Mouse (Mus musculus) right cerebral cortex, postnatal 10 days (tissue): ENCODE measurements around the gene Auts2.
A peak's percentile ranks its signal among the peaks of the same experiment; 100 is the strongest.

ENCODE experiments used
- DNase-seq, 2 experiments: peaks; one replicate each; pipeline ENCODE4 v3.0.0; 2021; ENCODE audit warnings: low spot score in 2 of 2

Auts2 gene

DNA sequence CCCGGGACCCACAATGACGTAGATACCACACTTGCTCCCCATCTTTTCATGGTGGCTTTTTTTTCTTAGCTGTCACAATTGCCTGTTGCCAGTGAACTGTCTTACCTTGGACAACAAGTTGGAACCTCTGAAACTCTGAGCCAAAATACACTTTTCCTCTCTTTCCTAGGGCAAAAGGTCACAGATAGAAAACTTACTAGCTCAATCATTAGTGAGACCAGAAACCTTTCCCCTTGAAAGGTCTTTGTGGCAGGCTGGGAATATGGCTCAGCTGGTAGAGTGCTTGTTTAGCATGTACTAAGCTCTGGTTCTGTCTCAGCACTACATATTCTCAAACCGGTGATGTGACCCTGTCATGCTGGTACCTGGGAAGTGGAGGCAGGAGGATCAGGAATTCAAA lies 93.1 kb downstream of the Auts2 start:
- no peak for DNase-seq

DNA sequence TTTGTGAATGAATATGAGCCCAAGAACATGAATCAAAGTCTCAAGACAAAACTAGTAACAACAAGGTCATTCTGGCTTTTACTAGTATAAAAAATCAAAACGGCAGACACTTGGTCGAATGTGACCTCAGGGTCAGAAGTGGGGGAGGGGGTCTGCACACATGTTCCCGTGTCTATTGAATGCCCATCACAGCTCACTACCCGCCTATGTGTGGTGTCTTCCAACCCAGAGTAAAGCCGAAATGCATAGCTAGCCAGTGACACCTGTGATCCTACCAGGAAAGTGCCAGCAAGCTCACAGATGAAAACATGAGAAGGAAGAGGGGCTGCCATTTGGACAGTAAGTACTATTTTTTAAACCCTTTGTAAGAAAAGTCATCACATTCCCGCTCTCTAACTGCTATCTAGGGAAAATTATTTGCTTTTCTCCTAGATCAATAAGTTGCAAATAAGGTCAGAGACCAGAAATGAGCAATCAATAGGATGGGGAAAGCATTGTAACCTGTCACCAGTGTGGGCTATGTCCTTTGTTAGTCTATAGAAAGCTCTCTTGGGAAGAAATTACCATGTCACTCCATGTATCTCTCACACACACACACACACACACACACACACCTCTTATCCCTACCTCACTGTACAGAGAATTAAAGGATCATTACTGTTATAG lies 94.6 kb downstream of the Auts2 start:
- no peak for DNase-seq

DNA sequence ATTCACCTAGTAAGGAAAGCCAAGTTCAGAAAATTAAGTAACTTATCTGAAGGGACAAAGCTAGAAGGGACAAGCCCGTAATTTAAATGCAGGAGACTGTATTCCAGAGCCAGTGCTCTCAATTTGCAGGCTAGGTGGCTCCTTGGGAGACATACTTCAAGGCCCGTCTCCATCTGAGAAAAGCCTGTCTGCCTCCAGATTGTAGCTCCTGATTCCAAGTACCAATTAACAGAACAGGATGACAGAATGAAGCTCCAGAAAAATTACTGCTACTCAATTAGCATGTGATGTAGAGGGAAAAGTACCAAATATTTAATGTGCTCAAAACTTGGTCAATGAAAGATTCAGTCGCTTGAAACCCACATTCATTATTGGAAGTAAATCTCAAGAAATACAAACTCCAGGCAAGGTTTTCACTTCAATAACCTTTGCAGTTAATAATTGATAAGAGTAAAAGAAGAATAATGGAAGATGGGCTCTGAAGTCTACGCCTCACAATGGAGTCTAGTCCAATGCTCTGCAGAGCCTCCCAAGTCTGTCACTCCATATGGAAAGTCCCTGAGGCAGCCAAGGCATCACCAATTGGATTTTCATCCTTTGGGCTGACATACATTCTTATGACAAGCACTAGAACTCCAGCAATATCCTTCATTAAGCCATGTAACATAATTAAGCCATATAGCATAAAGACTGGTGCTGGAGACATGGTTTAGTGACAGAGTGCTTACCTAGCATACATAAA lies 97.8 kb downstream of the Auts2 start:
- no peak for DNase-seq

DNA sequence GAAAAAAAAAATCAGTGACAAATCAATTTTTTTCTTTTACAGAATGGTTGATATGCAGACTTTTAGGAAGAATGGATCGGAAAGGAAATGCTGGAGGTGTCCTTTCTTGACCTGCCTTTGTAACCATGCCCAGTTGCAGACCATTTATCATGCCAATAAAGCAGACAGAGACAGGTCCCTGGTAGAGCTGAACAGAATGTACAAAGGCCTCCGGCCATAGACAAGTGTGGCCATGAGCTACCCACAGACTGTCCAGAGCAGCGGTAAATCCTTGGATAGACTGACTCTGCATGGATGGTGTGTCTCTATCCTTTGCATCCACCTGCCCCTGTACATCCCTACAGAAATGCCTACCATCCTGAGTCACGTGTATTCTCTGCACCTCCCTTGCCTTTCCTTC lies 100.2 kb downstream of the Auts2 start:
- DNase-seq, result no peak

DNA sequence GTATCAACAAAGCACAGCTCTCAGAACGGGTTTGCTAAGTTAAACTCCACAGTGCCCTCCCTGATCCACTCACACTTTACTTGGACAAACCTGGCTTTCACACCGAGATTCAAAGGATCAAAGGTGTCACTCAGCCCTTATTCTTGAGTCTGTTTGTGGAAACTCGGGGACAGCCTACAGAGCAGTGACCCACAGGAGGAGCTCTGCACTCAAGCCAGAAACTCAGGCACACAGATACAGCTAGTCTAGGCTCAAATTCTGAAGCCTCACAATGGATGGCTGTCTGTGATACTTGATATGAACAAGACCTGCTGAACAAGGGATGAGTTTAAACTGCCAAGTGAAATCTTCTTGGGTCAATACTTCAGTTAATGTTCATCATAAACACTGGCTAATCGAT lies 104.7 kb downstream of the Auts2 start:
- DNase-seq, result no peak

DNA sequence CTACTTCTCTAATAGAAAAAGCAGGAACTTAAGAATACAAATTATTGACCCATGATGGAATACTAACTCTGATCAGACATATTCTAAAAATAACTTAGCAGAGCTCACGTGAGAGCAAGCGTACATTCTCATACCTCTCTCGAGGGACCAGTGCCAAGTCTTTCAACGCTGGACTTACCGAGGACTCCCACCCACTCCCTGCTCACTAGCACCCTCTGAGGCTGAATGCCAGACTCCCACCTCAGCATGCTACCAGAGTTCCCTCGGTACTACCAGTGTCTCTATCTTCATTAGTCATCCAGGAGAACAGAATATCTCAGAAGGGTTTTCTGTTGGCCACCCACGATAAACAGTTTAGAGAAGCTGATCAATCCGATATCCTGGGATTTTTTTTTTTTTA lies 105.2 kb downstream of the Auts2 start:
- peak in 1 of 2 experiments; percentile 38 for DNase-seq

DNA sequence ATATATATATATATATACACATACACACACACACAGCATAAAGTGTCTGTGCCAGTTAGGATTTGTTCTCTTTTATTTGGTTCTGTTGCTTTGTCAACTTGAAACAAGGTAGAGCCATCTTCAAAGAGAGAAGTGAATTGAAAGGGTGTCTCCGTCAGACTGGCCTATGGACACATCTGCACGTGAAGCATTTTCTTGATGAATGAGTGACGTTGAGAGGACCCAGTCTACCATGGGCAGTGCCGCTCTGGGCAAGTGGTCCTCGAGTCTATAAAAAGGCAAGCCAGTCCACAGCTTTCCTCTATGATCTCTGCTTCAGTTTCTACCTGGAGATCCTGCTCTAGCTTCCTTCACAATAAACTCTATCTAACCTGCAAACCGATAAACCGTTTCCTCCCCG lies 105.7 kb downstream of the Auts2 start:
- DNase-seq, result no peak

DNA sequence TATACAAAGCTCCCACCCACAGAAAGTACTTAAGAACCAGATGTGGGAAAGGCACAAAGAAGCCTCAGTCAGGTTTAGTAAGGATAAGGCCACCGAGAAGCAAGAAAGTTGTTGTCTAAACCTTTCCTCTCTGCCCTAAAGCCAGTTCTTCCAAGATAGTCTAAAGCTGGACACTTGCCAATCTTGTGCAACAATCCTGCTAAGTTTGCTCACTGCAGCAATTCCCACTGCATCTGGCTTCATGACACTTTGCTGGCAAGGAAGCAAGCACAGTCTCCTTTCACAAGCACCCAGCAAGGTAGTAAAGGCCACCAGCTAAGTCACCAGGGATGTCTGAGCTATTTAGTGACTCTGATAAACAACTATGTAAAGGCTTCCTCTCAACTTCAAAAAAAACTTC lies 106.2 kb downstream of the Auts2 start:
- DNase-seq, result no peak

DNA sequence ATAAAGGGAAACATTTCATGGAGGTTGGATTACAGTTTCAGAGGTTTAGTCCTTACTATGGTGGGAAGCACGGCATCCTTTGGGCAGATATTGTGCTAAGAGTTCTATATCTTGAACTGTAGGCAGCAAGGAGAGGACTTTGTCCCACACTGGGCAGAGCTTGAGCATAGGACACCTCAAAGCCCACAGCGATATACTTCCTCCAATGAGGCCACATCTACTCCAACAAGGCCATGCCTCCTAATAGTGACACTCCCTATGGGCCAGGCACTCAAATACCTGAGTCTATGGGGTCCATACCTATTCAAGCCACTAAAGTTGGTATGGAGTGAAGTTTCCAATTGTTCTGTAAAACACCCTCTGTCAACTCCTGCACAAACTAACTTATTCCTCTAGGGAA lies 106.7 kb downstream of the Auts2 start:
- no peak for DNase-seq

DNA sequence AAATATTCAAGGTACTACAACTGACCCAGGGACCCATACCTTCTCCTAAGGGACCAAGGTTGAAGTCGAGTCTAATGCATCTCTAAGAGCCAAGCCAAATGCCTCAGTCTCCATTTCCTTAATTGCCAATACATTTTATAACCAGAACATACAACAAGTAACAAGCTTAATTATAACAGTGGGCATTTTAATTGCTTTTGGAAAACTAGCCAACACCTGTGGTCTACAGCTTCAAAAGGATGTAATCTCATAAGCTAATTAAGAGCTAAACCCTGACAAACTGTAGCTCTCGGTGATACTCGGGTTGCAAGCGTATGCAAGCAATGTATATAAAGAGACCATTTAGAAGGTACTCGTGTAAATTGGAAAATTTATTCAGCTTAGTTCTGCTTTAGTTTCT lies 107.7 kb downstream of the Auts2 start:
- no peak for DNase-seq

DNA sequence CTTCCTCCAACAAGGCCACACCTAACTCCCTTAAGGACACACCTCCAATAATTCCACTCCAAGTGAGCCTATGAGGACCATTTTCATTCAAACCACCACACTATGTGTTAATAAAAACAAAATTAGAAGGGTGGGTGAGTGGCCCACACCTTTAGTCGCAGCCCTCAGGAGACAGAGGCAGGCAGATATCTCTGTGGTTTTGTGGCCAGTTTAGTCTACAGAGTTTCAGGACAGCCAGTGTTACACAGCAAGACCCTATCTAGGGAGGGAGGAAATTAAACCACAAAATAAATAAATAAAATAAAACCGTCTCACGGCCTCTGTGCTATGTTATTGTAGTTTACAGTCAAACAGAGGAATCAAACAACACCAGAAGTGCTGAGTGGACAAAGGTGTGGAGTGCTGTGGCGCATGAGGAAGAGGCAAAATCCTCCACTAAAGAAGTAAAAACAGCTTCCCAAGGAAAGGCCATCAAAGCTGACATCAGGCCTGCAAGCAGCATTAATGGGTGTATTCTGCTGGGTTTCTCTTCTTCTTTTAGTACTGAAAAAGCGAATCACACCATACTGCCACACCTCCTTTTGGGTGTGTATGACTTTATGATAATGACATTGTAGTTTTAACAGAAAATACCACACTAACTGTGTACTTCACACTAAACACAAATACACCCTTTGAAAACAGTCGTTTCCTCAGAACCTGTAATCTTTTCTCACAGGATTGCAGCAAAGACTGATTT lies 109.6 kb downstream of the Auts2 start:
- DNase-seq, result no peak

DNA sequence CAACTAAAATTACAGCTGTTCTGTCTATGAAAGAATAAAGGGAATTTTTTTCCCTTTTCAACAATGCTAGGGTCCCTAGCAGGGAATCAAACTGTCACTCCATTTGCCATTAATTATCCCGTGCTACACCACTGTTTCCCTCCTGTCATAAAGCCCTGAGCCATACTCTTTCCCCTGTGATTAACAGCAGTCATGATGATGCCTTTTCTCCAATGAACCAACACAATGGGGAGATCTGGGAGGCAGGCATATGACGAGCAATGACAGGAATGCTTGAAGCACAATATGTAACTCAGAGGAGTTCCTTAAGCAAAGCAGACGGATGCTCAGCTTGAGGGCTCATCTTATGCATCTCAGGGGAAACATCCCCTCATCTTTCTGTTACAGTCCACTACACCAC lies 113.8 kb downstream of the Auts2 start:
- DNase-seq, result no peak

DNA sequence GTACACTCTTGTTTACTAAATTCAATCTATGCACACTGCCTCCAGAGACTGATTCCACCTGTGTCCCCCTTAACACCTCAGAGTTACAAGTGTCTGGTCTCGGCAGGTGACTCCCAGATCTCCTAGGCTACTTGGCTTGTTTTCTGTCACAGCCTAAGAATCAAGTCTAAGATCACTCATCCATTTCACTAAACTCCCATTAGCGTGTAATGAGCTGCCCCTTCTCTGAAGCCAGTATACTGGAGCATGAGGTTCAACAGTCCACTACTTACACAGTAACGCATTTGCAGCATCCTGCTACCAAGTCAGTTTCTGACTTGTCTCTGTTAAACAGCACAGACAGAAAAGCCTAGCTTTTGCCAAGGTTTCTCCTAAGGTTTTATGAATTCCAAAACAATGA lies 116.8 kb downstream of the Auts2 start:
- no peak for DNase-seq

DNA sequence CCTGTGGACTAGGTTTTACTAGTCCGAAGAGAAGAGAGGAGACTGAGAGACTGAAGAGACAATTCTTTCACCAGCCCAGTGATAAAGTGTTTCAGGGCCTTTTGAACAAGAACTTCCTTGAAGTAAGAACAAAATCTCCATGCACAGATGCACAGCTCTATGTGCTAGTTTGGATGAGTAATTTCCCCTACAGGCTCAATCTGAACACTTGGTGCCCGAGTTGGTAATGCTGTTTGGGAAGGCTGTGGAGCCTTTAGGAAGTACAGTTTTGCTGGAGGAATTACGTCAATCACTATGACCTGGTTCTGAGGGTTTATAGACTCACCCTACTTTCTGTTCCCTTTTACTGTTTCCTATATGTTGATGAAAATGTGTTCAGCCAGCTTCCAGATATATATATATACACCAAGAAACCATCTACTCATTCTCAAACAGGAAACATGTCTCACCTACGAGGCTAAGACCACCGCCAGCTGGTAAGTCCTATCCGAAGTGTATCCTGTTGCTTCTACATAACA lies 117.3 kb downstream of the Auts2 start:
- DNase-seq, result no peak

DNA sequence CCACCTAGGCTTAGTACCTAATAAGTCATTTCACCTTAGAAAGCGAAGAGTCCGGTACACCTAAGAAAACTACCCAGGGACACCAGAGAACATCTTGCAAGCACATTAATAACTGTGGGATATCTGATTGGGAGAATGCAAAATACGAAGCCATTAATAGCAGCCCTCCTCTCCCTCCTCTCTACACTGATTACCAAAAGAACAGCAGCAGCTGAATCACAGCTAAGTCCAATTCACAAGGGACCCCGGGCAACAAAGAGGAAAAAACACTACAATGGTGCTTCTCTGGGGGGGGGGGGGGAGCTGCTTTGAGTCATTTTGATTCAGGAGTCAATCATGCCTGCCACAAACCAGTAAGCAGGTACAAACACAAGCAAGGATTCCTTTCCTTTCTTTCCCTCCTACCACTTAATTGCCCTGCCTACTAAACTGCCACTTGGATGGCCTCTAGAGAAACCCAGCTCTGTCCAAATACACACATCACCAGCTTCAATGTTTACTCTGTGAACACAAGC lies 132.7 kb downstream of the Auts2 start:
- no peak for DNase-seq

DNA sequence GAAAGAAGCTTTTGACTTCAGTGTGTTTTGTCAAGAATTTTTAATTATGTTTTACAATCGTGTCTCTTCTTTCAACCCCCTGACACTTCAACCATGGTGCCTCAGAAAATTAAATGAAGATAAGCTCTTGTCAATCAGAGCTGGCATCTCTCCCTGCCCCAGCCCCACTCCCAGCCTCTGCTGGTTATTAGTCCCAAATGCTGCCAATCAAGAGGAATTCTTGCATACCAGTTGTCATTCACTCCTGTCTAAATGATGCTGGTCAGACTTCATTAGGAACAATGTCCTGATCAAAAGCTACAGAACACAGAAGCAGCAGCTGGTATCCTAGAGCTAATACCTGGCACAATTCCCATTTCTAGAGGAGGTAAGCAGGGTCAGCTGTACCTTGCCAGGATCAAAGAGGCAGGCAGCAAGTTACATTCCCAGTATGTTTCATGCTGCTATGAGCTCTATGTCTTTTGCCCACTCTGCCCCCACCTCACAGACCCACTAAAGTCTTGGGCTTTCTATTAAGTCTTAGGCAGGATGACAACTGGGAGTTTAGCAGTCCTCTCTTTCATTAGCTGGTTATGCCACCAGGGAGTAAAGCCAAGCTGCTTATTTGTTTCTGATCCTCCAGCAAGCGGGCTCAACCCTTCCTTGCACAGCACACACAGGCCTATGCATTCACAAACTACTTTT lies 134.1 kb downstream of the Auts2 start:
- no peak for DNase-seq

DNA sequence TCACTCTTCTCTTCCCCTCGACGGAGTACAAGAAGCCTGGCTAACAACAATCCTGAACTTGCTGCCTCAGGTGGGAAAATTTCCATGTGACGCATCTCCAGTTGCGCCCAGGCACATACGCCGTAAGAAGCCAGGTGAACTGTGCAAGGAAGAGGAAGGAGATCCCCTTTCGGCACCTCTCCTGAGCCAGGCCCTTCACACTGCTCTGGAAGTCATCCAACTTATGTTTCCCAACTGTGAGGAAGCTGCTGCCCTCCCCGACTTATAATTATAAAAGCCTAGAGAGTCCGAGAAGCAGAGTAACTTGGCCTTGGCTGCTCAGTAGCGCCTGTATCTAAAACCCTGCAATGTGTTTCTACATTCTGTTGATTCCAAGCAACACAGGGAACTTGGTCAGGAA lies 142.6 kb downstream of the Auts2 start:
- no peak for DNase-seq

DNA sequence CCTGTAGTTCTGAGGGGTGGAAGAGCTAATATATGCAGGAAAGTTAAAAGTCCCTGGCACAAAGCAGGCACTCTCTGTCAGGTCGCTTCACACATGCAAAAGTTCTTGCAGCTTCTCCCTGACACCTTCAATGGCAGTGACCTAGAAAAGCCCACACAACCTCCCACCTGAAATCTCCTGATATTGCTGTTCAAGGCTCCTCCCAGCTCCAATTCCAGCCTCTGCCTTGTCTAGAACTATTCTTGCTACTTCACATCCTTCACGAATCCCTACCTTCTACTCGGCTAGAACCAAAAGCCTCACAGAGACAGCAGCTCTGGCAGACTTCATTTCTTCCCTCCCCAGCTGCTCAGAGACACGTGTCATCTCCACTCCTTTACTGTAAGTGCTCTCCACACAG lies 143.7 kb downstream of the Auts2 start:
- DNase-seq, result peak in 1 of 2 experiments; percentile 41

DNA sequence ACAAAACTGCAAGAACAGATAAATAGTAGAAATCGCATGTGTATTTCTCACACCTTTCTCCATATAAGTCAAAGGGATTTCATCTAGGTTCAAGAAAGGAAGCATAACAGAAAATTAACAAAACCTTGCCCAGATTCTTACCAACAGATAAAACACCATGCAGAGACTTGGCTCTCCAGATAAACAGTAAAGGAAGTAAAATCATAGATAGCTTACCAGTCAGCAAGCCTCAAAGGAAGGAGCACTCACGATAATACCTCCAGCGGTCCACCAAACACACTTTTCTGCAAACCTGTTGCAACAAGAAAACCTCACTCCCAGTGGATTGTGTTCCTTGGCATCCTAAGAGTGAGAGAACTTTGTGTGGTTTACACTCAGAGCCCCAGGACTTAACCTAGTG lies 147.2 kb downstream of the Auts2 start:
- DNase-seq, result no peak

DNA sequence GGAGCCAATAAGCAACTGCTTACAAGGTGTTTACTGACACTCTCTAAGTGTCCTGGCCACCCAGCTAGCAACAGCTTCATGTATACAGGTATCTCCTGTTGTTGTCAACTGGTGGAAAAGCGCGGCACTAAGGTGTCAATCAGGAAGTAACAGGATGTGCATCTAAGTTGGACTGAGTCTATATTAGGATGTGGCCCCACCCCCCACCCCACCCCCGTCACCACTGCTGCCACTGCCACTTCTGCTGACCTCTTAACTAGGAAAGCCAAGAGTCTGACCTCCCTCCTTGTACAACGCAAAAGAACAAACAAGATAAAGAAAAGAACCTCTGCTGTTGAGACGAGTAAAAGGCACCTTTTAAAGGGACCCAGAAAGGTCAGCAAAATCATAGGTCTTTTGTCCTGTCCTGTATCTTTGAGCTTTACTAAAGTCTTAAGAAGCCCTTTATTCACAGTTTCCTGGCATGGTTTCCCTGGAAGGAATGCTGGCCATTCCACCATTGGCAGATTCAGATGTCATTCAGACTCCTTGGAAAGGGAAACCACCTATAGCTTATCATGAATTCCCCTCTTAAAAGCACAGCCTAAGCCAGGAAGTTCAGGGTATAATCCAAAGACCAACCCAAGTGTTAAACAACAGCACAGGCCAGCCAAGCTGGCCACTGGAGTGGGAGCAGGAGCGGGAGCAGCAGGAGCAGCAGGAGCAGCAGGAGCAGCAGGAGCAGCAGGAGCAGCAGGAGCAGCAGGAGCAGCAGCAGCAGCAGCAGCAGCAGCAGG lies 148.2 kb downstream of the Auts2 start:
- DNase-seq, result no peak
